Mouse (Mus musculus): ENCODE measurements around the gene Lyrm4. TPM values are rescaled to one million over a fixed set of nuclear protein-coding genes. Genes with fewer than 3 reads are reported as not detected.

Lyrm4 gene
- polyA plus RNA-seq, 1 experiment, result 2.6 TPM

GRCm38 (mm10) chr13:36019309-36020274 lies 97.7 kb downstream of the Lyrm4 start:
- Histone ChIP-seq H3K27ac (ENCODE audit: insufficient read depth, low read depth, low read length) (no peak overlapping the region), H3K4me3 (ENCODE audit: low read depth, low read length) (no peak overlapping the region), H3K36me3 (ENCODE audit: control insufficient read depth, insufficient read depth, low read length) (no peaks in the 10 kb centered on the region; the same call in 1 of the 2 replicates), H3K27me3 (ENCODE audit: control insufficient read depth, insufficient read depth, low read length) (no peaks in the 10 kb centered on the region), H3K4me1 (ENCODE audit: control insufficient read depth, insufficient read depth, insufficient read length, low read length) (peaks cover 4% of the 10 kb centered on the region; the same call in 1 of the 2 replicates)
- WGBS, result 71% methylated on average over 10 of the region's 10 CpGs
- TF ChIP-seq CTCF (IDR thresholded peaks at IDR 0.05; ENCODE audit: extremely low read depth, insufficient read length, insufficient replicate concordance, low read depth, low read length), result no peak
- no peak for TF ChIP-seq POLR2A (IDR thresholded peaks at IDR 0.05; ENCODE audit: low read depth, low read length)

- no peak overlapping the region for H3K27ac ChIP-seq (ENCODE audit: insufficient read depth, low read depth, low read length)
- H3K4me3 ChIP-seq (ENCODE audit: low read depth, low read length), result no peak overlapping the region
- WGBS, result 65% methylated on average over 2 of the region's 2 CpGs
- TF ChIP-seq POLR2A (IDR thresholded peaks at IDR 0.05; ENCODE audit: low read depth, low read length) (no peak), CTCF (IDR thresholded peaks at IDR 0.05; ENCODE audit: extremely low read depth, insufficient read length, insufficient replicate concordance, low read depth, low read length) (no peak)
- no peaks in the 10 kb centered on the region for H3K27me3 ChIP-seq (ENCODE audit: control insufficient read depth, insufficient read depth, low read length)
- H3K36me3 ChIP-seq (ENCODE audit: control insufficient read depth, insufficient read depth, low read length), result no peaks in the 10 kb centered on the region; the same call in 1 of the 2 replicates
- peaks cover 4% of the 10 kb centered on the region; the same call in 1 of the 2 replicates for H3K4me1 ChIP-seq (ENCODE audit: control insufficient read depth, insufficient read depth, insufficient read length, low read length)
Measured at GRCm38 (mm10) chr13:36018017-36018416, 99.3 kb downstream of the Lyrm4 start.

GRCm38 (mm10) chr13:36015636-36016035 lies 101.7 kb downstream of the Lyrm4 start:
- TF ChIP-seq CTCF (IDR thresholded peaks at IDR 0.05; ENCODE audit: extremely low read depth, insufficient read length, insufficient replicate concordance, low read depth, low read length) (no peak), POLR2A (IDR thresholded peaks at IDR 0.05; ENCODE audit: low read depth, low read length) (no peak)
- Histone ChIP-seq H3K4me3 (ENCODE audit: low read depth, low read length) (no peak overlapping the region), H3K4me1 (ENCODE audit: control insufficient read depth, insufficient read depth, insufficient read length, low read length) (peaks cover 4% of the 10 kb centered on the region; the same call in 1 of the 2 replicates), H3K27ac (ENCODE audit: insufficient read depth, low read depth, low read length) (no peak overlapping the region), H3K27me3 (ENCODE audit: control insufficient read depth, insufficient read depth, low read length) (no peaks in the 10 kb centered on the region), H3K36me3 (ENCODE audit: control insufficient read depth, insufficient read depth, low read length) (no peaks in the 10 kb centered on the region; the same call in 1 of the 2 replicates)
- WGBS, result 50% methylated on average over 3 of the region's 3 CpGs

GRCm38 (mm10) chr13:36009981-36010380 lies 107.3 kb downstream of the Lyrm4 start:
- TF ChIP-seq POLR2A (IDR thresholded peaks at IDR 0.05; ENCODE audit: low read depth, low read length), result no peak
- TF ChIP-seq CTCF (IDR thresholded peaks at IDR 0.05; ENCODE audit: extremely low read depth, insufficient read length, insufficient replicate concordance, low read depth, low read length), result no peak
- no peaks in the 10 kb centered on the region for H3K4me1 ChIP-seq (ENCODE audit: control insufficient read depth, insufficient read depth, insufficient read length, low read length)
- H3K27ac ChIP-seq (ENCODE audit: insufficient read depth, low read depth, low read length), result no peak overlapping the region
- WGBS, result 50% methylated on average over 2 of the region's 2 CpGs
- H3K27me3 ChIP-seq (ENCODE audit: control insufficient read depth, insufficient read depth, low read length), result no peaks in the 10 kb centered on the region
- H3K4me3 ChIP-seq (ENCODE audit: low read depth, low read length), result no peak overlapping the region
- H3K36me3 ChIP-seq (ENCODE audit: control insufficient read depth, insufficient read depth, low read length), result no peaks in the 10 kb centered on the region; the same call in 1 of the 2 replicates

GRCm38 (mm10) chr13:36000798-36001197 lies 116.5 kb downstream of the Lyrm4 start:
- no peaks in the 10 kb centered on the region for H3K4me1 ChIP-seq (ENCODE audit: control insufficient read depth, insufficient read depth, insufficient read length, low read length)
- H3K36me3 ChIP-seq (ENCODE audit: control insufficient read depth, insufficient read depth, low read length), result no peaks in the 10 kb centered on the region
- no peak overlapping the region for H3K4me3 ChIP-seq (ENCODE audit: low read depth, low read length)
- WGBS, result 33% methylated on average over 1 of the region's 1 CpGs
- H3K27me3 ChIP-seq (ENCODE audit: control insufficient read depth, insufficient read depth, low read length), result no peaks in the 10 kb centered on the region
- TF ChIP-seq CTCF (IDR thresholded peaks at IDR 0.05; ENCODE audit: extremely low read depth, insufficient read length, insufficient replicate concordance, low read depth, low read length), result no peak
- TF ChIP-seq POLR2A (IDR thresholded peaks at IDR 0.05; ENCODE audit: low read depth, low read length), result no peak
- no peak overlapping the region for H3K27ac ChIP-seq (ENCODE audit: insufficient read depth, low read depth, low read length)

GRCm38 (mm10) chr13:35997606-35998005 lies 119.7 kb downstream of the Lyrm4 start:
- H3K36me3 ChIP-seq (ENCODE audit: control insufficient read depth, insufficient read depth, low read length), result no peaks in the 10 kb centered on the region
- H3K4me3 ChIP-seq (ENCODE audit: low read depth, low read length), result no peak overlapping the region
- H3K27ac ChIP-seq (ENCODE audit: insufficient read depth, low read depth, low read length), result no peak overlapping the region
- TF ChIP-seq POLR2A (IDR thresholded peaks at IDR 0.05; ENCODE audit: low read depth, low read length) (no peak), CTCF (IDR thresholded peaks at IDR 0.05; ENCODE audit: extremely low read depth, insufficient read length, insufficient replicate concordance, low read depth, low read length) (no peak)
- H3K4me1 ChIP-seq (ENCODE audit: control insufficient read depth, insufficient read depth, insufficient read length, low read length), result peaks cover 2% of the 10 kb centered on the region; the same call in 1 of the 2 replicates
- WGBS, result 95% methylated on average over 4 of the region's 4 CpGs
- no peaks in the 10 kb centered on the region for H3K27me3 ChIP-seq (ENCODE audit: control insufficient read depth, insufficient read depth, low read length)
